Mouse (Mus musculus) layer of hippocampus, postnatal 10 days (tissue): ENCODE results near the gene Ngly1. TPM values are rescaled to one million over a fixed set of nuclear protein-coding genes. Genes with fewer than 3 reads are reported as not detected.

Experiments used
- DNase-seq, 2 experiments: peaks; one replicate each; pipeline ENCODE4 v3.0.0; 2021; ENCODE audit warnings: low spot score in 2 of 2
- total RNA-seq, 2 experiments: library from RNA; stranded (reverse); gene quantifications; 2 replicates each; pipeline ENCODE4 v1.2.3; 2021

Gene Ngly1
- total RNA-seq, 2 experiments from 2014 or later = 35.6 to 38.0 TPM

- no peak for DNase-seq
Observed at GRCm38 (mm10) chr14:16328531-16328930, 79.5 kb downstream of the Ngly1 start.

- DNase-seq = no peak
Observed at GRCm38 (mm10) chr14:16328959-16329480, 79.9 kb downstream of the Ngly1 start.

GRCm38 (mm10) chr14:16329756-16330155 lies 80.7 kb downstream of the Ngly1 start:
- no peak for DNase-seq

GRCm38 (mm10) chr14:16334260-16334659 lies 85.2 kb downstream of the Ngly1 start:
- DNase-seq = no peak

- DNase-seq = no peak
Observed at GRCm38 (mm10) chr14:16335835-16336417, 86.8 kb downstream of the Ngly1 start.

- DNase-seq = no peak
Observed at GRCm38 (mm10) chr14:16347505-16347904, 98.4 kb downstream of the Ngly1 start.

GRCm38 (mm10) chr14:16359704-16360103 lies 110.6 kb downstream of the Ngly1 start:
- DNase-seq = no peak

Other genes starting within 250 kb of the Ngly1 start
- gene Oxsm, start 528 bp downstream of the Ngly1 start, total RNA-seq = 10 to 100 TPM in 1 of 2 experiments, 1 to 10 TPM in 1; 9.2 to 10.0 TPM
- 100 to 1,000 TPM; 160 TPM for gene Top2b, start 115.9 kb downstream of the Ngly1 start, total RNA-seq